Mouse (Mus musculus) heart, embryonic 14.5 days (tissue): ENCODE results near the gene Pgap1. TPM values are rescaled to one million over a fixed set of nuclear protein-coding genes. Genes with fewer than 3 reads are reported as not detected.

Experiments used
- polyA plus RNA-seq: library from polyadenylated mRNA; unstranded; fragments of >200 nt; fragmentation: Nextera tagmentation; extraction: Ambion mirVana; gene quantifications from 2 replicates; pipeline ENCODE4 v1.2.1, GENCODE M21; 2014

The Pgap1 gene
- polyA plus RNA-seq, 1 experiment from 2014 or later: 5.0 TPM

Other genes with a start within 250 kb of the Pgap1 start
- 18.4 and 18.5 TPM in 2 replicates for gene Gtf3c3, start 118.7 kb downstream of the Pgap1 start, polyA plus RNA-seq